Mouse (Mus musculus): ENCODE measurements around the gene H2-Ab1. TPM values are rescaled to one million over a fixed set of nuclear protein-coding genes. Genes with fewer than 3 reads are reported as not detected.

H2-Ab1 gene
- polyA plus RNA-seq, 1 experiment from 2014 or later: 0.95 TPM

- Histone ChIP-seq H3K36me3 (ENCODE audit: control insufficient read depth, insufficient read depth) (no peaks in the 10 kb centered on the region), H3K4me1 (replicated peaks; ENCODE audit: control insufficient read depth, insufficient read depth, low read length) (no peaks in the 10 kb centered on the region), H3K9me3 (ENCODE audit: control insufficient read depth, low read length) (no peaks in the 10 kb centered on the region), H3K9ac (replicated peaks; ENCODE audit: low read depth, low read length) (no peak overlapping the region), H3K4me2 (ENCODE audit: low read length) (no peak overlapping the region), H3K4me3 (replicated peaks; ENCODE audit: low read length) (no peak overlapping the region), H3K27ac (ENCODE audit: low read length) (no peak overlapping the region), H3K27me3 (replicated peaks; ENCODE audit: control insufficient read depth, insufficient read depth, low read length) (no peaks in the 10 kb centered on the region)
- no peak for ATAC-seq
- 43% methylated on average over 3 of the region's 3 CpGs for WGBS
Measured at GRCm38 (mm10) chr17:34249361-34249760, 8.1 kb upstream of the H2-Ab1 start.

- no peak overlapping the region for H3K9ac ChIP-seq (replicated peaks; ENCODE audit: low read depth, low read length)
- no peaks in the 10 kb centered on the region for H3K9me3 ChIP-seq (ENCODE audit: control insufficient read depth, low read length)
- no peak overlapping the region for H3K4me3 ChIP-seq (replicated peaks; ENCODE audit: low read length)
- no peak for ATAC-seq
- H3K4me1 ChIP-seq (replicated peaks; ENCODE audit: control insufficient read depth, insufficient read depth, low read length): no peaks in the 10 kb centered on the region
- no peak overlapping the region for H3K4me2 ChIP-seq (ENCODE audit: low read length)
- no peaks in the 10 kb centered on the region for H3K36me3 ChIP-seq (ENCODE audit: control insufficient read depth, insufficient read depth)
- WGBS: 10% methylated on average over 4 of the region's 4 CpGs
- H3K27me3 ChIP-seq (replicated peaks; ENCODE audit: control insufficient read depth, insufficient read depth, low read length): no peaks in the 10 kb centered on the region
- H3K27ac ChIP-seq (ENCODE audit: low read length): no peak overlapping the region
Measured at GRCm38 (mm10) chr17:34249878-34250277, 7.6 kb upstream of the H2-Ab1 start.

DNA sequence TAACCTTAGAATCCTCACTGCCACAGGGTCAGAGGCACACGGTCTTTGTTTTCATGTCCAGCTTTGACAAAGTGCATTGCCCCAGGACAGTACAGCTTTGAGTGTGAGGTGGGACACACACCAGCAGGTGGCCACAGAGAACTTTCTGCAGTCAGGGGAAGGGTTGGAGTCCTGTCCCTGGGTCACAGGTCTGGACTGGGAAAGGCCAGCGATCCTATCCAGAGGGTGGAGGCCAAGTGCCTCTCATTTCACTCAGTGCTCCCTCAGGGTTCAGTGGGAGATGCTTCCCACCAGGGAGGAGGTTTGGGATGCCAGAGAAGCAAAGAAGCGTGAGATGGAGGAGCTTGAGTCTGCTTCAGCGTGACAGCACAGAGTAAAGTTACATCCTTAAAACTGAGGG lies 5.8 kb upstream of the H2-Ab1 start:
- Histone ChIP-seq H3K4me3 (replicated peaks; ENCODE audit: low read length) (no peak overlapping the region), H3K36me3 (ENCODE audit: control insufficient read depth, insufficient read depth) (no peaks in the 10 kb centered on the region), H3K27me3 (replicated peaks; ENCODE audit: control insufficient read depth, insufficient read depth, low read length) (no peaks in the 10 kb centered on the region), H3K4me1 (replicated peaks; ENCODE audit: control insufficient read depth, insufficient read depth, low read length) (no peaks in the 10 kb centered on the region), H3K9ac (replicated peaks; ENCODE audit: low read depth, low read length) (no peak overlapping the region), H3K9me3 (ENCODE audit: control insufficient read depth, low read length) (no peaks in the 10 kb centered on the region), H3K27ac (ENCODE audit: low read length) (no peak overlapping the region), H3K4me2 (ENCODE audit: low read length) (no peak overlapping the region)
- WGBS: 48% methylated on average over 4 of the region's 4 CpGs
- ATAC-seq: no peak

DNA sequence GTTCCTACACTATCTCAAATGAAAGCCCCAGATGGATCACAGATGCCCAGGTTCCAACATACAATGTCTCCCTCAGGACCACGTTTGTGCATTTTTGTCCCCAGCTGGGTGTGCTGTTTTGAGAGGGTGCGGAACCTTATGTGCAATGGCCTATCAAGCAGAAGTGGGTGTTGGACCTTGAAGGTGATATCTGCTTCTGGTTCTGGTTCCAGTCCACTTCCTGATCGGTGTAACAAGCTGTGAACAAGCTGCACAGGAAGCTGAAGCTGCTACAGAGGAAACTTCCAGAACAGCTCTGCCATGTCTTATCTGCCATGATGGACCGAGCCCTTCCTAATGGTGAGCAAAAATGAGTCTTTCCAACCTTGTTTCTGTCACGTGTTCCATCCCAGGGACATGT lies 988 bp upstream of the H2-Ab1 start:
- H3K9ac ChIP-seq (replicated peaks; ENCODE audit: low read depth, low read length): no peak overlapping the region
- no peaks in the 10 kb centered on the region for H3K9me3 ChIP-seq (ENCODE audit: control insufficient read depth, low read length)
- H3K4me1 ChIP-seq (replicated peaks; ENCODE audit: control insufficient read depth, insufficient read depth, low read length): no peaks in the 10 kb centered on the region
- H3K27ac ChIP-seq (ENCODE audit: low read length): no peak overlapping the region
- ATAC-seq: no peak
- no peaks in the 10 kb centered on the region for H3K27me3 ChIP-seq (replicated peaks; ENCODE audit: control insufficient read depth, insufficient read depth, low read length)
- WGBS: 85% methylated on average over 5 of the region's 5 CpGs
- no peaks in the 10 kb centered on the region for H3K36me3 ChIP-seq (ENCODE audit: control insufficient read depth, insufficient read depth)
- no peak overlapping the region for H3K4me3 ChIP-seq (replicated peaks; ENCODE audit: low read length)
- no peak overlapping the region for H3K4me2 ChIP-seq (ENCODE audit: low read length)

GRCm38 (mm10) chr17:34260551-34260950 lies 3.1 kb downstream of the H2-Ab1 start:
- no peak overlapping the region for H3K4me2 ChIP-seq (ENCODE audit: low read length)
- ATAC-seq: no peak
- H3K36me3 ChIP-seq (ENCODE audit: control insufficient read depth, insufficient read depth): no peaks in the 10 kb centered on the region
- 74% methylated on average over 5 of the region's 5 CpGs for WGBS
- H3K9ac ChIP-seq (replicated peaks; ENCODE audit: low read depth, low read length): no peak overlapping the region
- H3K4me1 ChIP-seq (replicated peaks; ENCODE audit: control insufficient read depth, insufficient read depth, low read length): peaks cover 17% of the 10 kb centered on the region
- no peaks in the 10 kb centered on the region for H3K9me3 ChIP-seq (ENCODE audit: control insufficient read depth, low read length)
- H3K4me3 ChIP-seq (replicated peaks; ENCODE audit: low read length): no peak overlapping the region
- H3K27me3 ChIP-seq (replicated peaks; ENCODE audit: control insufficient read depth, insufficient read depth, low read length): peaks cover 15% of the 10 kb centered on the region
- no peak overlapping the region for H3K27ac ChIP-seq (ENCODE audit: low read length)

GRCm38 (mm10) chr17:34261502-34261901 lies 4.0 kb downstream of the H2-Ab1 start:
- Histone ChIP-seq H3K27me3 (replicated peaks; ENCODE audit: control insufficient read depth, insufficient read depth, low read length) (peaks cover 15% of the 10 kb centered on the region), H3K4me1 (replicated peaks; ENCODE audit: control insufficient read depth, insufficient read depth, low read length) (peaks cover 17% of the 10 kb centered on the region), H3K36me3 (ENCODE audit: control insufficient read depth, insufficient read depth) (no peaks in the 10 kb centered on the region), H3K9me3 (ENCODE audit: control insufficient read depth, low read length) (no peaks in the 10 kb centered on the region), H3K9ac (replicated peaks; ENCODE audit: low read depth, low read length) (no peak overlapping the region), H3K27ac (ENCODE audit: low read length) (no peak overlapping the region), H3K4me2 (ENCODE audit: low read length) (no peak overlapping the region), H3K4me3 (replicated peaks; ENCODE audit: low read length) (no peak overlapping the region)
- WGBS: 20% methylated on average over 4 of the region's 4 CpGs
- ATAC-seq: peak; percentile 69

- ATAC-seq: peak; percentile 90
- peak overlapping the region; percentile 44 for H3K4me3 ChIP-seq (replicated peaks; ENCODE audit: low read length)
- peaks cover 17% of the 10 kb centered on the region for H3K4me1 ChIP-seq (replicated peaks; ENCODE audit: control insufficient read depth, insufficient read depth, low read length)
- H3K27me3 ChIP-seq (replicated peaks; ENCODE audit: control insufficient read depth, insufficient read depth, low read length): peaks cover 15% of the 10 kb centered on the region
- no peaks in the 10 kb centered on the region for H3K36me3 ChIP-seq (ENCODE audit: control insufficient read depth, insufficient read depth)
- WGBS: 0% methylated on average over 8 of the region's 8 CpGs
- H3K9ac ChIP-seq (replicated peaks; ENCODE audit: low read depth, low read length): no peak overlapping the region
- H3K27ac ChIP-seq (ENCODE audit: low read length): no peak overlapping the region
- no peaks in the 10 kb centered on the region for H3K9me3 ChIP-seq (ENCODE audit: control insufficient read depth, low read length)
- peak overlapping the region; percentile 71 for H3K4me2 ChIP-seq (ENCODE audit: low read length)
Measured at GRCm38 (mm10) chr17:34263068-34263467, 5.6 kb downstream of the H2-Ab1 start.

GRCm38 (mm10) chr17:34263811-34264371 lies 6.4 kb downstream of the H2-Ab1 start:
- no peak for ATAC-seq
- no peak overlapping the region for H3K27ac ChIP-seq (ENCODE audit: low read length)
- no peaks in the 10 kb centered on the region for H3K36me3 ChIP-seq (ENCODE audit: control insufficient read depth, insufficient read depth)
- H3K27me3 ChIP-seq (replicated peaks; ENCODE audit: control insufficient read depth, insufficient read depth, low read length): peaks cover 15% of the 10 kb centered on the region
- no peaks in the 10 kb centered on the region for H3K9me3 ChIP-seq (ENCODE audit: control insufficient read depth, low read length)
- H3K4me1 ChIP-seq (replicated peaks; ENCODE audit: control insufficient read depth, insufficient read depth, low read length): peaks cover 17% of the 10 kb centered on the region
- 6% methylated on average over 14 of the region's 14 CpGs for WGBS
- peak overlapping the region; percentile 44 for H3K4me3 ChIP-seq (replicated peaks; ENCODE audit: low read length)
- no peak overlapping the region for H3K9ac ChIP-seq (replicated peaks; ENCODE audit: low read depth, low read length)
- peak overlapping the region; percentile 90 for H3K4me2 ChIP-seq (ENCODE audit: low read length)

DNA sequence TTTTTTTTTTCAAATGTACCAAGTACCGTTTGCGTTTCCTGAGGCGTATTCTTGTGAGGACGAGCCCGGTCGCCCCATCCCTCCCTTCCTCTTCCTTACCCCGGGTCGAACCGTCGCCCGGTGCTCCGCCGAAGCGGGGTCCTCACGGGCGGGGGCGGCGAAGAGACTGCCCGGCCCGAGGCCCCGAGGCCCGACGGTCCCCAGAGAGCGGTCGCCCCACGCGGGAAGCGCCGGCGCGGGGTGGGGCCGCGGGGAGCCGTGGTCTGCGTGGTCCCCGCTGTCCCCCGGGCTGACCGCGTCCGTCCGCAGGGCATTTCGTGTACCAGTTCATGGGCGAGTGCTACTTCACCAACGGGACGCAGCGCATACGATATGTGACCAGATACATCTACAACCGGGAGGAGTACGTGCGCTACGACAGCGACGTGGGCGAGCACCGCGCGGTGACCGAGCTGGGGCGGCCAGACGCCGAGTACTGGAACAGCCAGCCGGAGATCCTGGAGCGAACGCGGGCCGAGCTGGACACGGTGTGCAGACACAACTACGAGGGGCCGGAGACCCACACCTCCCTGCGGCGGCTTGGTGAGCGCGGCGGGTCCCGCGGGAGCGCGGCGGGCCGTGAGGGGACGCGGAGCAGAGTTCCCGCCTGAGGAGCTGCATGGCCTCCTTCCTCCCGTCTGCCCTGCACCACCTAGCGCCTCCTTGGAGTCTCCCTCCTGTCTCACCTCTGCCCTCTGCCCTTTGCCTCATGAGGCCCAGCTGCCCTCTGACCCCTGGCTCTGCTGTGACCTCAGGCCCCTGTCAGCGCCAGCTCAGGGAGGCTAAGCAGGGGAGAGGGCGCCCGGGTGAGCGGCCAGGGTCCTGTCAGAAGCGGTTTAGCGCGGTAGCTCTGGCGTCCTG lies 7.2 kb downstream of the H2-Ab1 start:
- ATAC-seq: no peak
- Histone ChIP-seq H3K9me3 (ENCODE audit: control insufficient read depth, low read length) (no peaks in the 10 kb centered on the region), H3K36me3 (ENCODE audit: control insufficient read depth, insufficient read depth) (no peaks in the 10 kb centered on the region), H3K4me3 (replicated peaks; ENCODE audit: low read length) (peak overlapping the region; percentile 52), H3K4me2 (ENCODE audit: low read length) (peak overlapping the region; percentile 90), H3K4me1 (replicated peaks; ENCODE audit: control insufficient read depth, insufficient read depth, low read length) (peaks cover 17% of the 10 kb centered on the region), H3K27me3 (replicated peaks; ENCODE audit: control insufficient read depth, insufficient read depth, low read length) (peaks cover 15% of the 10 kb centered on the region), H3K9ac (replicated peaks; ENCODE audit: low read depth, low read length) (peak overlapping the region; percentile 59), H3K27ac (ENCODE audit: low read length) (no peak overlapping the region)
- under 1% methylated on average over 93 of the region's 93 CpGs for WGBS

All from forebrain, embryonic 16.5 days (tissue).